Mouse (Mus musculus): ENCODE results near the gene Fblim1. TPM values are rescaled to one million over a fixed set of nuclear protein-coding genes. Genes with fewer than 3 reads are reported as not detected.
A peak's percentile ranks its signal among the peaks of the same experiment; 100 is the strongest.

Gene Fblim1
- polyA plus RNA-seq, 1 experiment from 2014 or later = 4.0 TPM

DNA sequence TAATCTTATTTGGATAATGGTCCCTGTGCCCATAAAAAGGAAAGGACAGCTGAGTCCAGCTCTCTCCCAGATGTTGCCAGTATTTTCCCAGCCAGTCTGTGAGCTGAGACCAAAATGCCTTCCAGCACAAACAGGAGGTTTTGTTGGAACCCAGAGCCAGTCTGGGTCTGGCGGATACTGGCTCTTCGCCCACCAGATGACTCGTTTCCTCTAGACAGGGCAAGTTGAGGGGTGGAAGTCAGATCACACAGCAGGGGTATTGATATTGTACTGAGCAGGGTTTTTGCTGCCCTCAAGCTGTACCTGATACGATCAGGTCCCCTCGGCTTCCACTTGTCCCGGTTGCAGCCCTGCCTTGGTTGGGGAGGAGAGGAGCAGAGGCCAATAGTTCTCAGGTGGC lies 3.6 kb upstream of the Fblim1 start:
- H3K4me1 ChIP-seq = no peaks in the 10 kb centered on the region
- no peak overlapping the region for H3K9ac ChIP-seq
- no peaks in the 10 kb centered on the region for H3K9me3 ChIP-seq (replicated peaks)
- no peak overlapping the region for H3K27ac ChIP-seq
- H3K36me3 ChIP-seq = no peaks in the 10 kb centered on the region
- peaks cover 11% of the 10 kb centered on the region; the same call in 1 of the 2 replicates for H3K27me3 ChIP-seq (replicated peaks)
- no peak overlapping the region for H3K4me3 ChIP-seq
- 59% methylated on average over 6 of the region's 6 CpGs for WGBS (ENCODE audit: insufficient replicate concordance)
- ATAC-seq = no peak
- no peak overlapping the region for H3K4me2 ChIP-seq

DNA sequence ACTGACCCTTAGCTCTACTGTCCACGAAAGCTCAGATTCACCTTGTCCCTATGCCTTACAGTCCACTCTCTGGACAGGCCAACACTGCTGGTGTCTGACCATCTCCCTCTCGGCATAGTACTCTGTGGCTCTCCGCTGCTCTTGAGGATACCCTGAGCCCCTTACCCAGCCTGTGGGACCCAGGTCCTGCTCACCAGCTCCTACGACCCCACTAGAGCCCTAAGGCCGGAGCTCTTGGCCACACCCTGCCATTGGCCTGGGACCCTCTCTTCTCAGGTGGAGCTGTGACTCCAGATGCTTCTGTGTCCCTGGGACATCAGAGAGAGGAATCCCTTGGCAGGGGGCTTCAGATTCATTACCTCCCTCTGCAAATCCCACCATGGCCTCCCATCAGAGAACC lies 475 bp downstream of the Fblim1 start:
- no peak overlapping the region for H3K27ac ChIP-seq
- H3K4me3 ChIP-seq = no peak overlapping the region
- no peak overlapping the region for H3K4me2 ChIP-seq
- WGBS (ENCODE audit: insufficient replicate concordance) = 71% methylated on average over 5 of the region's 5 CpGs
- no peaks in the 10 kb centered on the region for H3K36me3 ChIP-seq
- H3K27me3 ChIP-seq (replicated peaks) = peaks cover 38% of the 10 kb centered on the region
- no peaks in the 10 kb centered on the region; the same call in 1 of the 2 replicates for H3K4me1 ChIP-seq
- ATAC-seq = no peak
- H3K9me3 ChIP-seq (replicated peaks) = no peaks in the 10 kb centered on the region
- no peak overlapping the region for H3K9ac ChIP-seq

DNA sequence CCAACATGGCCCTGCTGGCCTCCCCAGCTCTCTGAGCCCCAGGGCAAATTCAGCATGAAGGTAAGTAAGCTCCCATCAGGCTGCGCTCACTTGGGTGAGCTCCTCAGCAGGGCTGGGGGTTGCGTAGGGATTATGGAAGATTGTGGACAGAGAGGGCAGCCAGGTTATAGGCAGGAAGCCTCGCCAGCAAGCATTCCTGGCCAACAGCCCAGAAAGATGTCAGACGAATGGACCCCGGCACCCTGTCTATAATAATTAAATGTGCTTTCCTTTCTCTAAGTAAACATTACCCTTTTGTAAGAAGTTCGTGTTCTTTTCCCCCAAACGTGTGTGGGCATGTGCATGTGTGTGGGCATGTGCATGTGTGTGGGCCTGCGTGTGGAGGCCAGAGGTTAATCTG lies 1.4 kb downstream of the Fblim1 start:
- Histone ChIP-seq H3K27ac (no peak overlapping the region), H3K4me1 (peaks cover 3% of the 10 kb centered on the region; the same call in 1 of the 2 replicates), H3K36me3 (no peaks in the 10 kb centered on the region), H3K9ac (no peak overlapping the region), H3K4me3 (no peak overlapping the region), H3K4me2 (no peak overlapping the region), H3K27me3 (replicated peaks) (peaks cover 47% of the 10 kb centered on the region), H3K9me3 (replicated peaks) (no peaks in the 10 kb centered on the region)
- WGBS (ENCODE audit: insufficient replicate concordance) = 60% methylated on average over 8 of the region's 8 CpGs
- ATAC-seq = no peak

DNA sequence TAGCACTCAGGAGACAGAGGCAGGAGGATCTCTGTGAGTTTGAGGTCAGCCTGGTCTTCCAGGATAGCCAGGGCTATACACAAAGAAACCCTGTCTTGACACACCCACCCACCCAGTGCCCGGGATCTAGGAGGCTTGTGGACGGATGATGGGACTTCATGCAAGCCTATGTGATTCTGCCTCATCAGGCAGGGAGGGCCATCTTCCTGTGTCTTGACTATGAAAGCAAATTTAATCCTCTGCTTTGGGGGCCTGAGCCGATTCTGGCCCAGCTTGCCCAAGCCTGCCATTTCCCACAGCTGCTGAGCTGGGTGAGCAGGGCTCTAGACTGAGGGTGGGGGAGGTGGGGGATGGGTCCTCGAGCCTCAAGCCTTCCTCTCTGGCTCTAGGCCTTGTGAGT lies 2.0 kb downstream of the Fblim1 start:
- H3K27me3 ChIP-seq (replicated peaks) = peaks cover 53% of the 10 kb centered on the region
- no peak overlapping the region for H3K27ac ChIP-seq
- no peak for ATAC-seq
- no peaks in the 10 kb centered on the region for H3K9me3 ChIP-seq (replicated peaks)
- H3K36me3 ChIP-seq = no peaks in the 10 kb centered on the region
- no peak overlapping the region for H3K4me3 ChIP-seq
- no peak overlapping the region for H3K4me2 ChIP-seq
- H3K4me1 ChIP-seq = peaks cover 9% of the 10 kb centered on the region
- WGBS (ENCODE audit: insufficient replicate concordance) = 60% methylated on average over 4 of the region's 4 CpGs
- no peak overlapping the region for H3K9ac ChIP-seq

DNA sequence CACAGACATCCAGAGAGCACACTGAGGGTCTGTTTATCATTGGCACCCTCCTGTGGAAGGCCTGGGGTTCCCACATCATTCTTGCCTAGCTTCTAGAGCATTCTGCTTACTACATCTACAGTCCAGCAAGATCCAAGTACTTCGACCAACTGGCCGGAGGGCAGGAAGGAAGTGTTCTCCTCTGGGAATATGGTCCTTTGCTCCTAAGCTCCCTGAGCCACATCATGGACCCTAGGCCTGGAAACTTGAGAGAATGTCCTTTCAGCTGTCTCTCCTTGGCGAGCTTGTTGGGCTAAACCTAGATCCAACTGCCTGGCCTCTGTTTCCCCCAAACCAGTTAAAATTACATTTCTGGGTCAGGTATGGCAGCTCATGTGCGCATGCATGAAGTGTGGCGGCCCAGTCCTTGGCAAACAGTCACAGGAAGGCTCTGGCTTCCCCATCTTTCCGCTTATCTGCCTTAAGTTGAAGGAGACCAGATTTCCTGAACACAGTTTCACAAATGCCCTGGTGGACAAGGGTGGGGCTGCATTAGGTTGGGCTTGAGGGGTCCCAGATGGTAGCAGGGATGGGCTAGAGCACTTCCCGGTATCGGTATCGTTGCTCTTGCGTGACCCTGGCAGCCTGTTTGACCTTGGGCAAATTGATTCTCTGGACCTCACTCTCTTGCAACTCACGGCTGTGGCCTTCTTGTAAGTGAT lies 3.2 kb downstream of the Fblim1 start:
- Histone ChIP-seq H3K9ac (no peak overlapping the region), H3K4me3 (no peak overlapping the region), H3K36me3 (no peaks in the 10 kb centered on the region), H3K27ac (no peak overlapping the region), H3K27me3 (replicated peaks) (peaks cover 65% of the 10 kb centered on the region), H3K4me1 (peaks cover 15% of the 10 kb centered on the region), H3K4me2 (no peak overlapping the region), H3K9me3 (replicated peaks) (no peaks in the 10 kb centered on the region)
- no peak for ATAC-seq
- 40% methylated on average over 11 of the region's 11 CpGs for WGBS (ENCODE audit: insufficient replicate concordance)

DNA sequence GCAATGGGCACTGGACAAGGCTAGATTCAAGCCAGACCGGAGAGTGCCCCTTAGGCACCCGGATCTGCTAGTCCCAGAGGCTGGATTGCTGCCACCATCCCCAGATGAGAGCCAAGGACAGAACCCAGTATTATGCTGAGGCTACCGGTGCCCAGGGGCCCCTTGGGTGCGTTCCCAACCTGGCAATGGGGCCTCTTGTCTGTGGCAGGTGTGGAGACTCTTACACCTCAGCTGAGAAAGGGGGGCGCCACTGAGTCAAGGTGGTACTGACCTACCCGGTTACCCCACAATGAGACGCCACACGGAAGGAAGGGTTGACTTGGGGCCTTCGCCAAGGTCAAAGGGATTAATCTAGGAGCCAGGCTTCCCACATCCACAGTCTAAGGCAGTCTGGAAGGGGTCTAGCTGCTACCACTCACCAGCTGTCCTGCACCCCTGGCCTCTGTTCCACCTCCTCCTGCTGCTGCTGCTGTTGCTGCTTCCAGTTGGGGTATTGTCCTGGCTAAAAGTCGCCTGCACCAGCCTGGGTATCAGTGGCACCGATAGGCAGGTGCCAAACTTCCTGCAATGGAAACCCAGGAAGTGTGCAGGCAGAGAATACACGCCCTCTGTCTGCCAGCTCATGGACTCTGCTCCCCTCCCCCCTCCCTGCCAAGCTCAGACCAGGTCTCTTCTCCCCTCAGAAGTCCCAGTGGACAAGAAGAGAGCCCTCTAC lies 4.6 kb downstream of the Fblim1 start:
- Histone ChIP-seq H3K36me3 (no peaks in the 10 kb centered on the region), H3K4me3 (no peak overlapping the region), H3K9me3 (replicated peaks) (no peaks in the 10 kb centered on the region), H3K27me3 (replicated peaks) (peaks cover 75% of the 10 kb centered on the region), H3K9ac (no peak overlapping the region), H3K4me1 (peaks cover 15% of the 10 kb centered on the region), H3K4me2 (no peak overlapping the region), H3K27ac (no peak overlapping the region)
- WGBS (ENCODE audit: insufficient replicate concordance) = 61% methylated on average over 12 of the region's 12 CpGs
- no peak for ATAC-seq

DNA sequence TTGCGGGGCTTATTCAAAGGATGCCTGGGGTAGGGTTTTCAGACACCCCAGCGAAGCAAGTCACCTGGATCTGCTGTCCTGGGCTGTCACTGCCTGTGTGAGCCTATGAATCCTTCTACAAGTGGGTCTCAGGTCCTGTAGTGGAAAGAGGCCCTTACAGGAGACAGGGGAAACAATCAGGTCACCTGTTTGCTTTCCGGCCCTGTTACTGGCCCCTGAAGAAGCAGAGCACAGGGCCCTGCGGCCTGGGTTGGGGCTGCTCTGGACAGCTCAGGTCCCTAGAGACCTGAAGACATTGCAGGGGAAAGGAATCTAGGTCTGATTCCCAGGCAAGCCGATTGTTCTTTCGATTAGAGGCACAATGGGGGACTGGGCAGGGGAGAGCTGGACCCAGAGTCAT lies 5.5 kb downstream of the Fblim1 start:
- no peaks in the 10 kb centered on the region for H3K9me3 ChIP-seq (replicated peaks)
- H3K9ac ChIP-seq = no peak overlapping the region
- 46% methylated on average over 6 of the region's 6 CpGs for WGBS (ENCODE audit: insufficient replicate concordance)
- H3K4me3 ChIP-seq = no peak overlapping the region
- no peak overlapping the region for H3K4me2 ChIP-seq
- H3K27ac ChIP-seq = no peak overlapping the region
- H3K27me3 ChIP-seq (replicated peaks) = peaks cover 75% of the 10 kb centered on the region
- ATAC-seq = no peak
- H3K36me3 ChIP-seq = no peaks in the 10 kb centered on the region
- peaks cover 15% of the 10 kb centered on the region for H3K4me1 ChIP-seq

DNA sequence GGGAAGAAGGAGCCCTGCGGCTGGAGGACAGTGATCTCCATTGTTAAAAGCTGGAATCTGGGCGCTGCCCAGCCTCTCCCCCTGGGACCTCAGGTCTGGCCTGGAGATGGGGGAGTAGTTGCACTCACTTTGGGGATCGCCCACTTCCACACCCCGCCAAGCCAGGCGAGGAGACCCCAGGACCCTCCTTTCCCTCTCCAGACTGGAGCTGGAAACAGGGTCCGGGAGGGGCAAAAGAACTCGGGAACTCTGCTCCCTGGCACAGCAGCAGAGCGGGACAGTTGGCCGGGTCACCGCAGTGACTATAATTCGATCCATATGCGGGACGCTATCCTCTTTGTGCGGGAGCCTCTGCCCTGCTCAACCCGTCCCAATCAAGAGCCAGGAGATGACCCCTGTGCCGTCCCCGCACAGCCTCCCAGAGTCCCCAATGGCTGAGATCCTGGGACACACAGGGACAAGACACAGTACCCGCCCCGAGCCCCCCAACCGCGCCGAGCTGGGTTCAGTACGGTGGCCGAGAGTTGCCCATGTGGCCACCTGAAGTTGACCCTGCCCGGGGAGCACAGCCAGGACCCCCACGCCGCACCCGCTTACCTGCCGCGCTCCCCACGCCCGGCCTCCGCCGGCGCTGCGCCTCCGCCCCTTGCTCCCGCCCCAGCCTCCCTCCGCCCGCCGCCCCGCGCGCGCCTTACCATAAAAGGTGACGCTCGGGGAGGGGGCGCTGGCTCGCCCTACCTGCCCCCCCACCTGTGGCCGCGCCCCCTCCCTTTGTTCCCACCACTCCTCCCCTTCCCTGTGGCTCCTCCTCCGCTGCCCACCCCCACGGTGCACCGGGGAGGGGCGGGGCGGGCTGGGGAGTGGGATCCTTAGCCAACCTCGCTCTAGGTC lies 6.4 kb downstream of the Fblim1 start:
- Histone ChIP-seq H3K27me3 (replicated peaks) (peaks cover 72% of the 10 kb centered on the region), H3K36me3 (no peaks in the 10 kb centered on the region), H3K9ac (peak overlapping the region; percentile 28; the same call in 1 of the 2 replicates), H3K4me2 (peak overlapping the region; percentile 63), H3K27ac (0 out of 2 replicates have a peak overlapping the region, but pooled peaks have one; percentile 4), H3K4me1 (peaks cover 15% of the 10 kb centered on the region), H3K4me3 (peak overlapping the region; percentile 44), H3K9me3 (replicated peaks) (no peaks in the 10 kb centered on the region)
- ATAC-seq = no peak
- WGBS (ENCODE audit: insufficient replicate concordance) = 2% methylated on average over 47 of the region's 57 CpGs

DNA sequence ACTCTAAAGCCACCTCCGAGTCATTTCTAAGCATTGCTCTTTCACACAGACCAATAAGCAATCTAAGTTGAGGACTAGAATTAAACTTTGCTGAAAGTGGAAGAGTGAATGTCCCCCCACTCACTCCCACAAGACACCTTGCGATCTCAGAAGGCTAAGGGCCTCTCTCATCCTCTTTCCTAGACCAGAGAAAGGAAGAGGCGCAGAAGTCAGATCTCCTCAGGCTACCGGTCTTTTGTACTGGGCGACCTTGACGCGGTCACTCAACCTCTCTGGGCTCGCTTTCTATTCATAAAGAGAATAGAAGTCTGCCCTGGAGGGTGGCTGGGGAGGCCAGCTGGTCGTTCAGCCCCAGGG lies 7.0 kb downstream of the Fblim1 start:
- Histone ChIP-seq H3K4me3 (peak overlapping the region; percentile 44), H3K27me3 (replicated peaks) (peaks cover 72% of the 10 kb centered on the region), H3K27ac (0 out of 2 replicates have a peak overlapping the region, but pooled peaks have one; percentile 4), H3K4me2 (peak overlapping the region; percentile 63), H3K9ac (no peak overlapping the region), H3K36me3 (0 out of 2 replicates have a peak, but pooled peaks cover 4% of the 10 kb centered on the region), H3K9me3 (replicated peaks) (no peaks in the 10 kb centered on the region), H3K4me1 (peaks cover 15% of the 10 kb centered on the region)
- 6% methylated on average over 9 of the region's 9 CpGs for whole genome bisulfite sequencing (ENCODE audit: insufficient replicate concordance)
- ATAC-seq = no peak

DNA sequence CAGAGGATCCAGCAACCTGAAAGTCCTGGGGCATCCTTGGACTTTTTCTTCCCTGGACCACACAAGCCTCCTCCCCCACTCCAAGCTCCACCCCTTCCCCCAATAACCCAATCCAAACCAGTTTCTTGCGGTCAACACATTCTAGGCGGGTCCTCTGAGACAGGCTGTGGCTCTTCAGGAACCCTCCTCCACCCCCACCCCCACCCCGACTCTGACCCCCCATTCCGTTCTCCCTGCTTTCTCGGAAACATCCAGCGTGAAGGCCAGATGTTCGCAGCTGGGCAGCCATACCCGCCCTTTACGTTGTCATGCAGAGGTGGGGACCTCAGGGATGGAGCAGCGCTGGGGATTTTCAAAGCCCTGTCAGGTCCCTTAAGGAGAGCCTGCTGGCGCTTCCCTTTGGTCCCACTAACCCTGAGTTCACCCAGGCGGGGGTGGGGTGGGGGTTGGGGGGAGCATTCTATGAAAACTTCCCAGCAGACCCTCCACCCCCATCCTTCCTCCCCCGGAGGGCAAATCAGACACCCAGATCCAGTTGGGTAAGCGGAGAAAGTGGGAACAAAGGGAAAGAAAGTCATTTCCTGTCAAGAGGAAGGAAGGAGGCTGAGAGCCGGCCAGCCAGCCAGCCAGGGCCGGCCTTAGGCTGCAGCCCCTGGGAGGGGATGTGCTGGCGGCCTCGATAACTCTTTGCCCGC lies 7.5 kb downstream of the Fblim1 start:
- H3K9ac ChIP-seq = no peak overlapping the region
- peaks cover 72% of the 10 kb centered on the region for H3K27me3 ChIP-seq (replicated peaks)
- H3K27ac ChIP-seq = 0 out of 2 replicates have a peak overlapping the region, but pooled peaks have one; percentile 4
- ATAC-seq = no peak; the same call in 1 of the 2 replicates
- H3K4me1 ChIP-seq = peaks cover 15% of the 10 kb centered on the region
- peak overlapping the region; percentile 44 for H3K4me3 ChIP-seq
- 1% methylated on average over 19 of the region's 19 CpGs for WGBS (ENCODE audit: insufficient replicate concordance)
- H3K36me3 ChIP-seq = 0 out of 2 replicates have a peak, but pooled peaks cover 4% of the 10 kb centered on the region
- H3K4me2 ChIP-seq = peak overlapping the region; percentile 63
- no peaks in the 10 kb centered on the region for H3K9me3 ChIP-seq (replicated peaks)

DNA sequence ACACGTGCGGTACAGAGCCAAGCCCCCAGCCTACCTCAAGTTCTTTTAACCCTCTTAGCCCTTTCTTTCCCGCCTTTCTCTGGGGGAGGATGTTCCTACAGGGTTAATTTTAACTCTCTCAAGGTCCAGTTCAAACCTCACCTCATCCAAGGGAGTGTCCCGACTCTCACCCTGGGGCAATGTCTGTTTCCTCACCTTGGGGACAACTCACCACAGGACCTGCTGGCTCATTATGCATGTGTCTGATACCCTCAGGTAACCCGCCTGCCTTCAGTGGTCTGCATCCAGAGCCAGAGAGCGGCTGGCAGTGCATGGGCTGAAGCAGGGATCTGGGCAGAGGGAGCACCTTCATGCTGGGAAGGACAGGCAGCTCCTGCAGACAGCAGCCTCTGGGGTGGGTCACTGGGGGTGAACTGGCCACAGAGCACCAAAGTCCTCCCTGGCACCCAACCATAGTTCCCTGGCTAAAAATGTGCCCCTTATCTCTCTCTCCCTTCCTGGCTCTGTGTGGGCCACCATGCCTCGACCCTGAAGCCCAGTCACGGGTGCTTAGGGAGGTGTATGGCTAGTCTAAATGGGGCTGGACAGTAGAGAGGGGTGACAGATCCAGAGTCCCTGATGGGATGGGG lies 9.1 kb downstream of the Fblim1 start:
- H3K9ac ChIP-seq = no peak overlapping the region
- peaks cover 15% of the 10 kb centered on the region for H3K4me1 ChIP-seq
- H3K4me2 ChIP-seq = no peak overlapping the region
- 63% methylated on average over 8 of the region's 8 CpGs for WGBS (ENCODE audit: insufficient replicate concordance)
- H3K27me3 ChIP-seq (replicated peaks) = peaks cover 59% of the 10 kb centered on the region
- 0 out of 2 replicates have a peak, but pooled peaks cover 4% of the 10 kb centered on the region for H3K36me3 ChIP-seq
- H3K4me3 ChIP-seq = no peak overlapping the region
- ATAC-seq = no peak
- H3K9me3 ChIP-seq (replicated peaks) = no peaks in the 10 kb centered on the region
- no peak overlapping the region for H3K27ac ChIP-seq

All from liver, embryonic 12.5 days (tissue).